Mouse (Mus musculus): ENCODE data around the gene Twist2. TPM values are rescaled to one million over a fixed set of nuclear protein-coding genes. Genes with fewer than 3 reads are reported as not detected.

The Twist2 gene
- polyA plus RNA-seq, 1 experiment from 2014 or later = 3.5 TPM

- H3K4me2 ChIP-seq (ENCODE audit: low read length) = peak overlapping the region; percentile 4; the same call in 1 of the 2 replicates
- no peak overlapping the region for H3K4me3 ChIP-seq (ENCODE audit: low read depth, low read length)
- no peaks in the 10 kb centered on the region for H3K27me3 ChIP-seq (ENCODE audit: control insufficient read depth, insufficient read depth, low read depth, low read length)
- H3K4me1 ChIP-seq (ENCODE audit: control insufficient read depth, insufficient read depth, low read length) = no peaks in the 10 kb centered on the region; the same call in 1 of the 2 replicates
- ATAC-seq = no peak
- no peak overlapping the region for H3K27ac ChIP-seq (ENCODE audit: low read length)
- 30% methylated on average over 12 of the region's 12 CpGs for WGBS
- H3K9ac ChIP-seq (ENCODE audit: low read depth, low read length) = no peak overlapping the region
- no peaks in the 10 kb centered on the region for H3K36me3 ChIP-seq (ENCODE audit: control insufficient read depth, insufficient read depth, low read length)
- no peaks in the 10 kb centered on the region for H3K9me3 ChIP-seq (replicated peaks; ENCODE audit: control insufficient read depth, low read length, poor library complexity, severe bottlenecking)
Measured at GRCm38 (mm10) chr1:91770221-91770624, 31.0 kb upstream of the Twist2 start.

DNA sequence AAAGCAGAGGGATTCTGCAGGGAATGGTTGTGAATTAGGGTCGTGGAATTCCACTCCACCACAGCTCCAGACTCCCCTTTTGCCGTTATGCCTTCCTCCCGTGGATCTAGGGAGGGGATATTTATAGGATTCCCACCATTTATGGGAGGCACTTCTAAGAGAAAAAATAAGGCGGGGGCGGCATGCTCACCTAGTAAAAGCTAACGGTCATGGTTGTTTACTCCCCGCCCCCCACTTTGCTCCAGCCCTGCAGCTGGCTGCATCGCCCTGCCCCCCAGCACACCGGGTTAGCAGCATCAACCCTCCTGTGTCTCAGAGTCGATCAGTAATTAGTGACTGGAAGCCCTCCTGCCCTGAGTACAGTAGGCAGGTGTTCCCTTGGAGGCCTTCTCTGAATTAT is 30.6 kb upstream of the Twist2 start:
- no peaks in the 10 kb centered on the region; the same call in 1 of the 2 replicates for H3K4me1 ChIP-seq (ENCODE audit: control insufficient read depth, insufficient read depth, low read length)
- H3K9ac ChIP-seq (ENCODE audit: low read depth, low read length) = no peak overlapping the region
- ATAC-seq = no peak
- H3K4me2 ChIP-seq (ENCODE audit: low read length) = peak overlapping the region; percentile 4; the same call in 1 of the 2 replicates
- H3K36me3 ChIP-seq (ENCODE audit: control insufficient read depth, insufficient read depth, low read length) = no peaks in the 10 kb centered on the region
- H3K27ac ChIP-seq (ENCODE audit: low read length) = no peak overlapping the region
- no peaks in the 10 kb centered on the region for H3K27me3 ChIP-seq (ENCODE audit: control insufficient read depth, insufficient read depth, low read depth, low read length)
- 17% methylated on average over 10 of the region's 10 CpGs for WGBS
- H3K4me3 ChIP-seq (ENCODE audit: low read depth, low read length) = no peak overlapping the region
- H3K9me3 ChIP-seq (replicated peaks; ENCODE audit: control insufficient read depth, low read length, poor library complexity, severe bottlenecking) = no peaks in the 10 kb centered on the region

DNA sequence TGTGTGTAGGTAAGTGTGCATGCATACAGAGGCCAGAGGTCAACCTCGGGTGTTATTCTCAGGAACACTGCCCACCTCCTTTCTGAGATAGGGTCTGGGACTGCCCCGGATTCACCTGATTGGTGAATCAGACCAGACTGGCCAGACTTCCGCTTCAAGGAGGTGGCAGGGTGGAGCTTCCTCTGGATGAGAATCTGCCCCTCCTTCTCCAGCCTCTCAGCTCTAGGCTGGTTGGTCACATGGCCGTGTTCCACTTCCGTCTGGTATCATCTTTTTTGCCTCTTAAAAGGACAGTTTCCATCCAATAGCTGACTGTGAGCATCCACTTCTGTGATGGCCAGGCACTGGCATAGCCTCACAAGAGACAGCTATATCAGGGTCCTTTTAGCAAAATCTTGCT is 24.3 kb upstream of the Twist2 start:
- no peak overlapping the region for H3K4me2 ChIP-seq (ENCODE audit: low read length)
- H3K4me3 ChIP-seq (ENCODE audit: low read depth, low read length) = no peak overlapping the region
- H3K27ac ChIP-seq (ENCODE audit: low read length) = no peak overlapping the region
- H3K36me3 ChIP-seq (ENCODE audit: control insufficient read depth, insufficient read depth, low read length) = no peaks in the 10 kb centered on the region
- H3K9ac ChIP-seq (ENCODE audit: low read depth, low read length) = no peak overlapping the region
- H3K4me1 ChIP-seq (ENCODE audit: control insufficient read depth, insufficient read depth, low read length) = no peaks in the 10 kb centered on the region
- 81% methylated on average over 5 of the region's 5 CpGs for WGBS
- no peaks in the 10 kb centered on the region for H3K27me3 ChIP-seq (ENCODE audit: control insufficient read depth, insufficient read depth, low read depth, low read length)
- ATAC-seq = no peak
- H3K9me3 ChIP-seq (replicated peaks; ENCODE audit: control insufficient read depth, low read length, poor library complexity, severe bottlenecking) = no peaks in the 10 kb centered on the region

- H3K27ac ChIP-seq (ENCODE audit: low read length) = no peak overlapping the region
- H3K27me3 ChIP-seq (ENCODE audit: control insufficient read depth, insufficient read depth, low read depth, low read length) = no peaks in the 10 kb centered on the region
- no peak for ATAC-seq
- no peak overlapping the region for H3K9ac ChIP-seq (ENCODE audit: low read depth, low read length)
- no peak overlapping the region for H3K4me2 ChIP-seq (ENCODE audit: low read length)
- H3K4me1 ChIP-seq (ENCODE audit: control insufficient read depth, insufficient read depth, low read length) = no peaks in the 10 kb centered on the region
- H3K36me3 ChIP-seq (ENCODE audit: control insufficient read depth, insufficient read depth, low read length) = no peaks in the 10 kb centered on the region
- 91% methylated on average over 4 of the region's 4 CpGs for WGBS
- H3K9me3 ChIP-seq (replicated peaks; ENCODE audit: control insufficient read depth, low read length, poor library complexity, severe bottlenecking) = no peaks in the 10 kb centered on the region
- no peak overlapping the region for H3K4me3 ChIP-seq (ENCODE audit: low read depth, low read length)
Measured at GRCm38 (mm10) chr1:91779819-91780218, 21.4 kb upstream of the Twist2 start.

DNA sequence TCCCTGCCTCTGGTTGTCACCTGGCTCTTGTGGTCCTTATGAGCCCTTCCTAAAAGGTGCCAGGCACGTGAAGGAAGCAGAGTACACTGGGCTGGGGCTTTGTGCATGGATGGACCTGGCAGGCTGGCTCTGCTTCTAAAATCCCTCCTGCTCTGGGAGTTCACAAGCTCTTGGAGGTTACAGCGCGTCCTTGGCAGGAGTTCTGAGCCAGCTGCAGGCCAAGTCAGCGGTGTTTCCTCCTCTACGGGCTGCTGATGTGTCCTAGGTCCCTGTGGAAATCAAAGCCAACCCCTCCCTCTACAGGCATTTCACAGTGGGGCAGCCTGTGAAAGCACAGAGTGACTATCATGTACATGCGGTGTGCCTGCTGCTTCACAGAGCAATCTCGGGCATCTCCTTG is 20.1 kb upstream of the Twist2 start:
- Histone ChIP-seq H3K9ac (ENCODE audit: low read depth, low read length) (no peak overlapping the region), H3K36me3 (ENCODE audit: control insufficient read depth, insufficient read depth, low read length) (no peaks in the 10 kb centered on the region), H3K4me2 (ENCODE audit: low read length) (no peak overlapping the region), H3K27ac (ENCODE audit: low read length) (no peak overlapping the region), H3K4me1 (ENCODE audit: control insufficient read depth, insufficient read depth, low read length) (no peaks in the 10 kb centered on the region), H3K9me3 (replicated peaks; ENCODE audit: control insufficient read depth, low read length, poor library complexity, severe bottlenecking) (no peaks in the 10 kb centered on the region), H3K27me3 (ENCODE audit: control insufficient read depth, insufficient read depth, low read depth, low read length) (no peaks in the 10 kb centered on the region), H3K4me3 (ENCODE audit: low read depth, low read length) (no peak overlapping the region)
- 79% methylated on average over 7 of the region's 7 CpGs for WGBS
- no peak for ATAC-seq

DNA sequence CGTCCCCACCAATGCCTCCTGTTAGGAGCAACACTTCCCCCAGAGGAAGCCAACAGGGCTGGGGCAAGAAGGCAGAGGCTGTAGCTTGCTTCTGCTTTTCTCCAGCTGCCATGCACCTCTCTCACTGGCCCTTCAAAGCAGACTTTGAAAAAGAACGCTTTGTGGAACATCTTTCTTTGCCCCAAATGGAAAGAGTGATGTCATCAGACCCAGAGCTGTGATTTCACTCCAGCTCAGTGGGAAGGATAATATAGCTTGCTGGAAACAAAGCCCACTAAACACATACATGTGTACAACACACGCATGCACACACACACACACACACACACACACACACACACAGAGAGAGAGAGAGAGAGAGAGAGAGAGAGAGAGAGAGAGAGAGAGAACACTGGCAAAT is 17.1 kb upstream of the Twist2 start:
- Histone ChIP-seq H3K4me2 (ENCODE audit: low read length) (no peak overlapping the region), H3K9me3 (replicated peaks; ENCODE audit: control insufficient read depth, low read length, poor library complexity, severe bottlenecking) (no peaks in the 10 kb centered on the region)

GRCm38 (mm10) chr1:91799323-91799722 is 1.9 kb upstream of the Twist2 start:
- no peak overlapping the region for H3K4me3 ChIP-seq (ENCODE audit: low read depth, low read length)
- peaks cover 45% of the 10 kb centered on the region for H3K27me3 ChIP-seq (ENCODE audit: control insufficient read depth, insufficient read depth, low read depth, low read length)
- H3K9ac ChIP-seq (ENCODE audit: low read depth, low read length) = no peak overlapping the region
- H3K4me1 ChIP-seq (ENCODE audit: control insufficient read depth, insufficient read depth, low read length) = peaks cover 14% of the 10 kb centered on the region
- no peak for ATAC-seq
- no peak overlapping the region for H3K27ac ChIP-seq (ENCODE audit: low read length)
- no peak overlapping the region for H3K4me2 ChIP-seq (ENCODE audit: low read length)
- WGBS = 75% methylated on average over 3 of the region's 3 CpGs
- no peaks in the 10 kb centered on the region for H3K36me3 ChIP-seq (ENCODE audit: control insufficient read depth, insufficient read depth, low read length)
- H3K9me3 ChIP-seq (replicated peaks; ENCODE audit: control insufficient read depth, low read length, poor library complexity, severe bottlenecking) = no peaks in the 10 kb centered on the region

More for the DNA sequence above, 17.1 kb upstream of the Twist2 start:
- no peak for ATAC-seq
- no peak overlapping the region for H3K4me3 ChIP-seq (ENCODE audit: low read depth, low read length)
- H3K27ac ChIP-seq (ENCODE audit: low read length) = no peak overlapping the region
- no peaks in the 10 kb centered on the region for H3K4me1 ChIP-seq (ENCODE audit: control insufficient read depth, insufficient read depth, low read length)
- H3K27me3 ChIP-seq (ENCODE audit: control insufficient read depth, insufficient read depth, low read depth, low read length) = no peaks in the 10 kb centered on the region
- no peak overlapping the region for H3K9ac ChIP-seq (ENCODE audit: low read depth, low read length)
- H3K36me3 ChIP-seq (ENCODE audit: control insufficient read depth, insufficient read depth, low read length) = no peaks in the 10 kb centered on the region
- 86% methylated on average over 3 of the region's 3 CpGs for WGBS

GRCm38 (mm10) chr1:91800348-91800747 is 913 bp upstream of the Twist2 start:
- H3K4me2 ChIP-seq (ENCODE audit: low read length) = peak overlapping the region; percentile 75

DNA sequence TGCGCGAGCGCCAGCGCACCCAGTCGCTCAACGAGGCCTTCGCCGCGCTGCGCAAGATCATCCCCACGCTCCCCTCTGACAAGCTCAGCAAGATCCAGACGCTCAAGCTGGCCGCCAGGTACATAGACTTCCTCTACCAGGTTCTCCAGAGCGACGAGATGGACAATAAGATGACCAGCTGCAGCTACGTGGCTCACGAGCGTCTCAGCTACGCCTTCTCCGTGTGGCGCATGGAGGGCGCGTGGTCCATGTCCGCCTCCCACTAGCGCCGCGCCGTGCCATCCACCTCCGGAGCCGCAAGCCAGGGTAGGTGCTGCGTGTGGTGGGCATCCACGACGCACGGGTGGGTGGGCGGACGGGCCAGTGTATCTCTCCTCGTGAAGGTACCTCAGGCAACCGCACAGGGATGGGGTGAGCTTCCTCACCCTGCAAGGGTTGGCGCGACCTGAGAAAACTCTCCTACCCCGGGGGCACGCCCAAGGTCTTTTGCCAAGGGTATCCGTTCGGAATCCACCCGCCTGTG is 644 bp downstream of the Twist2 start:
- H3K27me3 ChIP-seq (ENCODE audit: control insufficient read depth, insufficient read depth, low read depth, low read length) = peaks cover 46% of the 10 kb centered on the region
- peaks cover 14% of the 10 kb centered on the region for H3K4me1 ChIP-seq (ENCODE audit: control insufficient read depth, insufficient read depth, low read length)
- H3K36me3 ChIP-seq (ENCODE audit: control insufficient read depth, insufficient read depth, low read length) = no peaks in the 10 kb centered on the region
- H3K4me3 ChIP-seq (ENCODE audit: low read depth, low read length) = peak overlapping the region; percentile 51
- H3K9me3 ChIP-seq (replicated peaks; ENCODE audit: control insufficient read depth, low read length, poor library complexity, severe bottlenecking) = no peaks in the 10 kb centered on the region
- peak overlapping the region; percentile 64 for H3K9ac ChIP-seq (ENCODE audit: low read depth, low read length)
- 0 out of 2 replicates have a peak overlapping the region, but pooled peaks have one; percentile 28 for H3K27ac ChIP-seq (ENCODE audit: low read length)
- WGBS = 2% methylated on average over 45 of the region's 45 CpGs
- H3K4me2 ChIP-seq (ENCODE audit: low read length) = peak overlapping the region; percentile 75
- peak; percentile 76; the same call in 1 of the 2 replicates for ATAC-seq

More at GRCm38 (mm10) chr1:91800348-91800747, 913 bp upstream of the Twist2 start:
- 19% methylated on average over 13 of the region's 13 CpGs for WGBS
- Histone ChIP-seq H3K4me1 (ENCODE audit: control insufficient read depth, insufficient read depth, low read length) (peaks cover 14% of the 10 kb centered on the region), H3K27me3 (ENCODE audit: control insufficient read depth, insufficient read depth, low read depth, low read length) (peaks cover 46% of the 10 kb centered on the region), H3K9me3 (replicated peaks; ENCODE audit: control insufficient read depth, low read length, poor library complexity, severe bottlenecking) (no peaks in the 10 kb centered on the region), H3K4me3 (ENCODE audit: low read depth, low read length) (peak overlapping the region; percentile 51), H3K27ac (ENCODE audit: low read length) (no peak overlapping the region), H3K36me3 (ENCODE audit: control insufficient read depth, insufficient read depth, low read length) (no peaks in the 10 kb centered on the region), H3K9ac (ENCODE audit: low read depth, low read length) (0 out of 2 replicates have a peak overlapping the region, but pooled peaks have one; percentile 14)
- ATAC-seq = 0 out of 2 replicates have a peak, but pooled peaks have one; percentile 44
